24 mouse cellular contexts compared by ENCODE assay signal in genomic region chr2:181277866-181278265, GRCm38 (mm10). TPM values are rescaled to one million over a fixed set of nuclear protein-coding genes. Genes with fewer than 3 reads are reported as not detected.
DNase-seq lines count a peak whose midpoint lies in the region; ATAC-seq and TF ChIP-seq lines count a peak whose summit lies in the region.
"Had no signal": no experiment of that assay in that cellular context is flagged by ENCODE, and none has a peak within 500 bp of the region (broad histone marks: within the 10 kb centered on the region; RNA-seq: fewer than 3 reads in every experiment).

No protein-coding gene starts in this region.

- peak overlapping the region; percentile 27 for H3ac ChIP-seq in C2C12 (ENCODE audit: control insufficient read depth, insufficient read length, low read depth)

- H3K4me2 ChIP-seq in heart, embryonic 12.5 days, result no peak overlapping the region
- no peak overlapping the region for H3K4me2 ChIP-seq in liver, embryonic 13.5 days
- no peak overlapping the region; the same call in 1 of the 2 replicates for H3K4me2 ChIP-seq in liver, postnatal 0 days (ENCODE audit: low read depth, low read length)
- H3K4me2 ChIP-seq in forebrain, embryonic 13.5 days, result no peak overlapping the region
- no peak overlapping the region for H3K4me2 ChIP-seq in intestine, embryonic 15.5 days (replicated peaks)
- H3K4me2 ChIP-seq: heart, embryonic 13.5 days; hindbrain, embryonic 13.5 days had no signal

- no peaks in the 10 kb centered on the region for H3K4me1 ChIP-seq in heart, embryonic 12.5 days (replicated peaks)
- H3K4me1 ChIP-seq in liver, embryonic 13.5 days (replicated peaks), result peaks cover 27% of the 10 kb centered on the region
- peaks cover 14% of the 10 kb centered on the region for H3K4me1 ChIP-seq in liver, postnatal 0 days (ENCODE audit: insufficient read depth)
- H3K4me1 ChIP-seq in forebrain, embryonic 13.5 days, result no peaks in the 10 kb centered on the region
- no peaks in the 10 kb centered on the region for H3K4me1 ChIP-seq in intestine, embryonic 15.5 days (replicated peaks)
- H3K4me1 ChIP-seq: embryonic facial prominence, embryonic 10.5 days; heart, embryonic 13.5 days; hindbrain, embryonic 13.5 days had no signal

- no peak overlapping the region for H3K27ac ChIP-seq in heart, embryonic 12.5 days (ENCODE audit: poor library complexity, severe bottlenecking)
- peak overlapping the region; percentile 11; the same call in 1 of the 2 replicates for H3K27ac ChIP-seq in liver, embryonic 13.5 days
- peak overlapping the region; percentile 30; the same call in 1 of the 2 replicates for H3K27ac ChIP-seq in liver, postnatal 0 days (ENCODE audit: low read depth)
- H3K27ac ChIP-seq in forebrain, embryonic 13.5 days, result no peak overlapping the region
- H3K27ac ChIP-seq in intestine, embryonic 15.5 days, result no peak overlapping the region
- H3K27ac ChIP-seq: embryonic facial prominence, embryonic 10.5 days; heart, embryonic 13.5 days; hindbrain, embryonic 13.5 days; hindbrain, postnatal 0 days had no signal

- no peak for TF ChIP-seq EP300 in liver, postnatal 0 days (IDR thresholded peaks at IDR 0.05; ENCODE audit: low read depth)

- peaks cover 43% of the 10 kb centered on the region for H3K79me2 ChIP-seq in C2C12 (ENCODE audit: control insufficient read depth, insufficient read depth)

- 73% methylated on average over 3 of the region's 3 CpGs for WGBS in heart, embryonic 12.5 days
- WGBS in liver, embryonic 13.5 days (ENCODE audit: insufficient replicate concordance), result 70% methylated on average over 3 of the region's 3 CpGs
- WGBS in liver, postnatal 0 days (ENCODE audit: insufficient replicate concordance), result 49% methylated on average over 3 of the region's 3 CpGs
- WGBS in forebrain, embryonic 13.5 days, result 93% methylated on average over 3 of the region's 3 CpGs
- WGBS in intestine, embryonic 15.5 days, result 67% methylated on average over 3 of the region's 3 CpGs

- no peak overlapping the region for H3K4me3 ChIP-seq in heart, embryonic 12.5 days
- H3K4me3 ChIP-seq in C2C12 (ENCODE audit: insufficient read depth, poor library complexity, severe bottlenecking), result no peak overlapping the region
- H3K4me3 ChIP-seq in liver, embryonic 13.5 days (replicated peaks), result no peak overlapping the region
- H3K4me3 ChIP-seq in liver, postnatal 0 days (ENCODE audit: low read depth, low read length), result no peak overlapping the region
- no peak overlapping the region for H3K4me3 ChIP-seq in forebrain, embryonic 13.5 days
- no peak overlapping the region for H3K4me3 ChIP-seq in intestine, embryonic 15.5 days (replicated peaks)
- H3K4me3 ChIP-seq: embryonic facial prominence, embryonic 10.5 days; heart, embryonic 13.5 days; hindbrain, embryonic 13.5 days had no signal

- H3K79me3 ChIP-seq in C2C12 (ENCODE audit: low read depth), result peaks cover 19% of the 10 kb centered on the region

- H3K36me3 ChIP-seq in heart, embryonic 12.5 days, result peaks cover 43% of the 10 kb centered on the region
- peaks cover 69% of the 10 kb centered on the region for H3K36me3 ChIP-seq in C2C12 (ENCODE audit: control insufficient read depth, insufficient read depth)
- H3K36me3 ChIP-seq in liver, embryonic 13.5 days, result peaks cover 69% of the 10 kb centered on the region
- peaks cover 48% of the 10 kb centered on the region for H3K36me3 ChIP-seq in liver, postnatal 0 days (replicated peaks; ENCODE audit: insufficient read depth, low read length)
- peaks cover 61% of the 10 kb centered on the region for H3K36me3 ChIP-seq in forebrain, embryonic 13.5 days (ENCODE audit: poor library complexity, severe bottlenecking)
- 0 out of 2 replicates have a peak, but pooled peaks cover 5% of the 10 kb centered on the region for H3K36me3 ChIP-seq in intestine, embryonic 15.5 days

- H3K9me3 ChIP-seq in heart, embryonic 12.5 days (replicated peaks), result no peaks in the 10 kb centered on the region
- no peaks in the 10 kb centered on the region for H3K9me3 ChIP-seq in liver, embryonic 13.5 days (replicated peaks)
- no peaks in the 10 kb centered on the region for H3K9me3 ChIP-seq in liver, postnatal 0 days (ENCODE audit: low read length)
- no peaks in the 10 kb centered on the region for H3K9me3 ChIP-seq in forebrain, embryonic 13.5 days (replicated peaks)
- H3K9me3 ChIP-seq in intestine, embryonic 15.5 days, result no peaks in the 10 kb centered on the region
- H3K9me3 ChIP-seq: embryonic facial prominence, embryonic 10.5 days; heart, embryonic 13.5 days; hindbrain, embryonic 13.5 days had no signal

- no peaks in the 10 kb centered on the region for H3K27me3 ChIP-seq in heart, embryonic 12.5 days (replicated peaks)
- H3K27me3 ChIP-seq in C2C12 (ENCODE audit: control insufficient read depth, insufficient read depth, insufficient read length), result no peaks in the 10 kb centered on the region
- H3K27me3 ChIP-seq in liver, embryonic 13.5 days, result no peaks in the 10 kb centered on the region
- H3K27me3 ChIP-seq in liver, postnatal 0 days (ENCODE audit: insufficient read depth, low read length), result no peaks in the 10 kb centered on the region
- no peaks in the 10 kb centered on the region for H3K27me3 ChIP-seq in forebrain, embryonic 13.5 days
- H3K27me3 ChIP-seq in intestine, embryonic 15.5 days (replicated peaks), result no peaks in the 10 kb centered on the region
- H3K27me3 ChIP-seq: heart, embryonic 13.5 days; hindbrain, embryonic 13.5 days had no signal

- no peak for TF ChIP-seq CTCF in C2C12 (IDR thresholded peaks at IDR 0.05; ENCODE audit: control insufficient read depth, insufficient read depth, insufficient read length)
- TF ChIP-seq CTCF in liver, postnatal 0 days (IDR thresholded peaks at IDR 0.05; ENCODE audit: low read depth), result no peak

- ATAC-seq in heart, embryonic 12.5 days (ENCODE audit: insufficient number of reproducible peaks, low FRiP score), result 0 out of 2 replicates have a peak, but pooled peaks have one; percentile 18
- ATAC-seq in liver, embryonic 13.5 days (ENCODE audit: low read depth), result peak; percentile 57
- peak; percentile 56 for ATAC-seq in liver, postnatal 0 days
- ATAC-seq in forebrain, embryonic 13.5 days, result no peak
- no peak for ATAC-seq in intestine, embryonic 15.5 days
- ATAC-seq: forebrain, embryonic 14.5 days; hindbrain, postnatal 0 days had no signal

- no peak overlapping the region for H3K9ac ChIP-seq in heart, embryonic 12.5 days
- no peak overlapping the region for H3K9ac ChIP-seq in liver, embryonic 13.5 days
- no peak overlapping the region for H3K9ac ChIP-seq in liver, postnatal 0 days (replicated peaks)
- H3K9ac ChIP-seq in forebrain, embryonic 13.5 days, result no peak overlapping the region
- H3K9ac ChIP-seq in intestine, embryonic 15.5 days, result no peak overlapping the region
- H3K9ac ChIP-seq: heart, embryonic 13.5 days; hindbrain, embryonic 13.5 days had no signal

- DNase-seq in heart, postnatal 4 days, result no peak
- DNase-seq in liver, embryonic 13.5 days, result no peak
- DNase-seq in liver, postnatal 0 days, result no peak
- no peak for DNase-seq in spleen, postnatal 36 days (ENCODE audit: low spot score in 2 of 2)
- DNase-seq: adrenal gland, adult 2 months; adrenal gland, postnatal 25 days; cerebellum, adult 18-20 months; cerebellum, adult 9-11 months; gastrocnemius, postnatal 10 days had no signal

RNA-seq across cellular contexts. Expression of gene Gmeb2, which starts 10.0 kb away (rescaled TPM):
- 10.3 and 10.7 TPM in 2 replicates for polyA plus RNA-seq in heart, embryonic 12.5 days (2016; fragmentation: Nextera tagmentation; extraction: Ambion mirVana)
- 10 to 100 TPM; 15.6 to 20.2 TPM for total RNA-seq in heart, postnatal 4 days (2021)
- polyA plus RNA-seq in C2C12 (2012; fragmentation: generic; extraction: Trizol), result 10.5 TPM
- polyA plus RNA-seq in liver, embryonic 13.5 days (2015; fragmentation: Nextera tagmentation; extraction: Ambion mirVana), result 8.1 and 9.3 TPM in 2 replicates
- 4.3 and 4.9 TPM in 2 replicates for polyA plus RNA-seq in liver, postnatal 0 days (2015; fragmentation: Nextera tagmentation; extraction: Ambion mirVana)
- 19.5 and 20.5 TPM in 2 replicates for polyA plus RNA-seq in forebrain, embryonic 13.5 days (2015; fragmentation: Nextera tagmentation; extraction: Ambion mirVana)
- polyA plus RNA-seq in intestine, embryonic 15.5 days (2015; fragmentation: Nextera tagmentation; extraction: Ambion mirVana), result 11.3 and 13.2 TPM in 2 replicates

RNA-seq across cellular contexts. Expression of gene Helz2, which starts 36.0 kb away (rescaled TPM):
- 1.7 and 1.9 TPM in 2 replicates for polyA plus RNA-seq in heart, embryonic 12.5 days (2016; fragmentation: Nextera tagmentation; extraction: Ambion mirVana)
- total RNA-seq in heart, postnatal 4 days (2021), result 1 to 10 TPM; 9.2 to 9.4 TPM
- 2.2 TPM for polyA plus RNA-seq in C2C12 (2012; fragmentation: generic; extraction: Trizol)
- 1.3 and 1.5 TPM in 2 replicates for polyA plus RNA-seq in liver, embryonic 13.5 days (2015; fragmentation: Nextera tagmentation; extraction: Ambion mirVana)
- polyA plus RNA-seq in liver, postnatal 0 days (2015; fragmentation: Nextera tagmentation; extraction: Ambion mirVana), result 3.9 and 4.2 TPM in 2 replicates
- 0.24 and 0.26 TPM in 2 replicates for polyA plus RNA-seq in forebrain, embryonic 13.5 days (2015; fragmentation: Nextera tagmentation; extraction: Ambion mirVana)
- polyA plus RNA-seq in intestine, embryonic 15.5 days (2015; fragmentation: Nextera tagmentation; extraction: Ambion mirVana), result 2.2 and 2.8 TPM in 2 replicates

RNA-seq across cellular contexts. Expression of gene Stmn3, which starts 36.4 kb away (rescaled TPM):
- 0.45 and 0.80 TPM in 2 replicates for polyA plus RNA-seq in heart, embryonic 12.5 days (2016; fragmentation: Nextera tagmentation; extraction: Ambion mirVana)
- total RNA-seq in heart, postnatal 4 days (2021), result under 1 TPM; 0.24 to 0.47 TPM
- 0.02 TPM for polyA plus RNA-seq in C2C12 (2012; fragmentation: generic; extraction: Trizol)
- polyA plus RNA-seq in liver, embryonic 13.5 days (2015; fragmentation: Nextera tagmentation; extraction: Ambion mirVana), result 0.60 and 0.91 TPM in 2 replicates
- polyA plus RNA-seq in liver, postnatal 0 days (2015; fragmentation: Nextera tagmentation; extraction: Ambion mirVana), result 0.19 TPM in 1 of 2 replicates, not detected in the other
- polyA plus RNA-seq in forebrain, embryonic 13.5 days (2015; fragmentation: Nextera tagmentation; extraction: Ambion mirVana), result 651 and 655 TPM in 2 replicates
- polyA plus RNA-seq in intestine, embryonic 15.5 days (2015; fragmentation: Nextera tagmentation; extraction: Ambion mirVana), result 44.0 and 44.1 TPM in 2 replicates
- total RNA-seq: hematopoietic stem cell, adult 5-6 weeks had no signal

RNA-seq across cellular contexts. Expression of gene Rtel1, which starts 41.7 kb away (rescaled TPM):
- polyA plus RNA-seq in heart, embryonic 12.5 days (2016; fragmentation: Nextera tagmentation; extraction: Ambion mirVana), result 29.0 and 30.0 TPM in 2 replicates
- total RNA-seq in heart, postnatal 4 days (2021), result 10 to 100 TPM; 42.9 to 46.9 TPM
- polyA plus RNA-seq in C2C12 (2012; fragmentation: generic; extraction: Trizol), result 45.8 TPM
- 24.5 and 26.2 TPM in 2 replicates for polyA plus RNA-seq in liver, embryonic 13.5 days (2015; fragmentation: Nextera tagmentation; extraction: Ambion mirVana)
- 8.5 and 9.9 TPM in 2 replicates for polyA plus RNA-seq in liver, postnatal 0 days (2015; fragmentation: Nextera tagmentation; extraction: Ambion mirVana)
- polyA plus RNA-seq in forebrain, embryonic 13.5 days (2015; fragmentation: Nextera tagmentation; extraction: Ambion mirVana), result 35.9 and 49.3 TPM in 2 replicates
- polyA plus RNA-seq in intestine, embryonic 15.5 days (2015; fragmentation: Nextera tagmentation; extraction: Ambion mirVana), result 30.3 and 32.8 TPM in 2 replicates

RNA-seq across cellular contexts. Expression of gene Fndc11, which starts 58.1 kb away (rescaled TPM):
- polyA plus RNA-seq in heart, embryonic 12.5 days (2016; fragmentation: Nextera tagmentation; extraction: Ambion mirVana), result not detected in 2 replicates
- total RNA-seq in heart, postnatal 4 days (2021), result not detected
- polyA plus RNA-seq in C2C12 (2012; fragmentation: generic; extraction: Trizol), result not detected
- 0.15 TPM in 1 of 2 replicates, not detected in the other for polyA plus RNA-seq in liver, embryonic 13.5 days (2015; fragmentation: Nextera tagmentation; extraction: Ambion mirVana)
- polyA plus RNA-seq in liver, postnatal 0 days (2015; fragmentation: Nextera tagmentation; extraction: Ambion mirVana), result 0.09 TPM in 1 of 2 replicates, not detected in the other
- polyA plus RNA-seq in forebrain, embryonic 13.5 days (2015; fragmentation: Nextera tagmentation; extraction: Ambion mirVana), result 0.15 and 0.23 TPM in 2 replicates
- not detected in 2 replicates for polyA plus RNA-seq in intestine, embryonic 15.5 days (2015; fragmentation: Nextera tagmentation; extraction: Ambion mirVana)
- total RNA-seq: ES-E14; gastrocnemius, postnatal 10 days; gastrocnemius, postnatal 4 days; heart, adult 8-10 months; hematopoietic stem cell, adult 5-6 weeks had no signal
- polyA plus RNA-seq: embryonic facial prominence, embryonic 14.5 days; heart, postnatal 0 days had no signal

Comparison
In these comparisons a context has a peak if more than half of its experiments do, and no peak if none do; other contexts are left out.
1. ATAC-seq: peak in heart, embryonic 12.5 days (single experiment), liver, embryonic 13.5 days (single experiment) and liver, postnatal 0 days (single experiment); none in forebrain, embryonic 13.5 days (single experiment) and intestine, embryonic 15.5 days (single experiment).
2. H3K27ac ChIP-seq: peak in liver, embryonic 13.5 days (single experiment) and liver, postnatal 0 days (single experiment); none in heart, embryonic 12.5 days (single experiment), forebrain, embryonic 13.5 days (single experiment) and intestine, embryonic 15.5 days (single experiment).
3. RNA of gene Stmn3, which starts 36.4 kb away (polyA plus RNA-seq): 651 to 655 TPM in forebrain, embryonic 13.5 days and 44.0 to 44.1 TPM in intestine, embryonic 15.5 days; 0.60 to 0.91 TPM in liver, embryonic 13.5 days, 0.45 to 0.80 TPM in heart, embryonic 12.5 days, 0.02 TPM in C2C12 (single experiment) and 0.19 TPM in liver, postnatal 0 days; every median in the first group is over 10 times any median in the second.